Mouse (Mus musculus) lung, postnatal 0 days (tissue): Measurements from ENCODE around the gene Bloc1s2.

Experiments
- CTCF ChIP-seq: IDR thresholded peaks from 2 replicates; pipeline ENCODE4 v1.5.1; 2016; ENCODE audit warnings: antibody characterized with exemption, mild to moderate bottlenecking
- EP300 ChIP-seq: IDR thresholded peaks from 2 replicates; pipeline ENCODE4 v1.6.1; 2016; ENCODE audit warnings: antibody characterized with exemption, mild to moderate bottlenecking, control low read depth

DNA sequence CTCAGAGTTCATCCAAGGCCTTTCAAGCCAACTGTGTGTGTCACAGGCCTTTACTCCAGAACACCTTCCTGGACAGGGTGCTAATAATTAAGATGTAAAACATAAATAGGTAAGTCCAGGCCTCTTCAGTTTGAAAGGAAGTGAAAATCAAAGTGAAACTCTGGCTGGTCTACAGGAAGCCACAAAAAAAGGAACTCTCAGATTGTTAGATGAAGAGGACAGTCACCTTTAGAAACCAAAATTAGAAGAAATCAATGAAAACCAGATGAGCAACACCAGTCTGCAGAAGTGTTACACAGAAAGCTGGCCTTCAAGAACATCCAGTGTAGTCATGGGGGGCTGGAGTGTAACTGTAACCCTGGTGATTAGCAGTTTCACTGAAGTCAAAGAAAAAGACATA, 28.5 kb downstream of the Bloc1s2 start:
- TF ChIP-seq EP300 (no peak), CTCF (no peak)
